Mouse (Mus musculus) midbrain, postnatal 0 days (tissue): Measurements from ENCODE around the gene Apobec1. TPM values are rescaled to one million over a fixed set of nuclear protein-coding genes. Genes with fewer than 3 reads are reported as not detected.

Experiments used
- ATAC-seq: fragments of 200-750 bp; cut with Nextera tagmentation; 2 replicates; pipeline ENCODE4 v1.8.0; 2017; ENCODE audit warnings: moderate number of reproducible peaks, mild to moderate bottlenecking, moderate TSS enrichment, moderate library complexity; ENCODE audit not compliant: low FRiP score
- DNase-seq: peaks from one replicate; pipeline ENCODE4 v3.0.0-alpha.2; 2015; ENCODE audit warnings: low spot score
- H3K27ac ChIP-seq: fragments of 300-500 bp; sonication (generic); 2 replicates; pipeline ENCODE4 v1.5.1; 2014; ENCODE audit warnings: low read depth, mild to moderate bottlenecking, low read length, mixed read lengths
- H3K27me3 ChIP-seq: fragments of 300-500 bp; sonication (generic); 2 replicates; pipeline ENCODE4 v1.6.1; 2014; ENCODE audit warnings: low read length, control low read depth, mixed read lengths; ENCODE audit not compliant: insufficient read depth
- H3K36me3 ChIP-seq: fragments of 300-500 bp; sonication (generic); 2 replicates; pipeline ENCODE4 v1.6.1; 2014; ENCODE audit warnings: low read length, control low read depth, mixed read lengths; ENCODE audit not compliant: insufficient read depth
- H3K4me1 ChIP-seq: fragments of 300-500 bp; sonication (generic); 2 replicates; pipeline ENCODE4 v1.6.1; 2014; ENCODE audit warnings: mild to moderate bottlenecking, control low read depth, antibody characterized with exemption, low read length, mixed read lengths; ENCODE audit not compliant: insufficient read depth
- H3K4me2 ChIP-seq: fragments of 300-500 bp; sonication (generic); 2 replicates; pipeline ENCODE4 v1.6.1; 2014; ENCODE audit warnings: low read depth, mild to moderate bottlenecking, low read length, mixed read lengths; ENCODE audit not compliant: poor library complexity, severe bottlenecking
- H3K4me3 ChIP-seq: fragments of 300-500 bp; sonication (generic); 2 replicates; pipeline ENCODE4 v1.5.1; 2014; ENCODE audit warnings: low read depth, mild to moderate bottlenecking, low read length, moderate library complexity
- H3K9ac ChIP-seq: fragments of 300-500 bp; sonication (generic); replicated peaks from 2 replicates; pipeline ENCODE4 v1.6.1; 2014; ENCODE audit warnings: mild to moderate bottlenecking, low read length, moderate library complexity, mixed read lengths; ENCODE audit not compliant: poor library complexity, severe bottlenecking
- H3K9me3 ChIP-seq: fragments of 300-500 bp; sonication (generic); 2 replicates; pipeline ENCODE4 v1.6.1; 2016; ENCODE audit warnings: low read length, control low read depth
- CTCF ChIP-seq: IDR thresholded peaks from 2 replicates; pipeline ENCODE4 v1.5.1; 2016; ENCODE audit warnings: antibody characterized with exemption, mild to moderate bottlenecking
- WGBS: fragments of 180-500 bp; shearing (Covaris S2); extraction: QIAGEN DNeasy Blood & Tissue Kit; methylation state at CpG from one replicate; pipeline ENCODE4 v1.1.7; 2014; 5-methylcytosine and 5-hydroxymethylcytosine counted together
- polyA plus RNA-seq: library from polyadenylated mRNA; unstranded; fragments of >200 nt; fragmentation: Nextera tagmentation; extraction: Ambion mirVana; gene quantifications from 2 replicates; pipeline ENCODE4 v1.2.1, GENCODE M21; 2015
- total RNA-seq: library from RNA; depleted of rRNA; stranded (reverse); fragments of >200 nt; gene quantifications from 2 replicates; pipeline ENCODE4 v1.2.3, GENCODE M21; 2014

Gene Apobec1
- total and polyA plus RNA-seq, 2 experiments from 2014 or later = 0.88 to 2.1 TPM

DNA sequence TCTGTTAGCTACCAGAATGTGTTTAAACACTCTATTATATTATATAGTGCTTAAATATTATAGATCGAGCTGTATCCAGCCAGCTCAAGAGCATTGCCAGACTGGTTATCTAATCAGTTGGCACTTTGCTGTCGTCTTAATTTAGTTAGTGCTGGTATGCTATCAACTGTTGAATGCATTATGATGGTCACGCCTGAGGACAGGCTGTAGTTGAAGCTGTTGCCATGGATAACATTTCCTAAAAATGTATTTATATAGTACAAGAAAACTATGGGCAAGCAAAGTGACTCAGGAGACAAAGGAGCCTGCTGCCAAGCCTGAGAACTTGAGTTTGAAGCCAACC lies 30.7 kb downstream of the Apobec1 start:
- 84% methylated on average over 3 of the region's 3 CpGs for WGBS
- Histone ChIP-seq H3K27ac (no peak overlapping the region), H3K36me3 (no peaks in the 10 kb centered on the region), H3K9ac (no peak overlapping the region), H3K4me2 (no peak overlapping the region), H3K27me3 (no peaks in the 10 kb centered on the region), H3K4me1 (no peaks in the 10 kb centered on the region), H3K9me3 (no peaks in the 10 kb centered on the region), H3K4me3 (no peak overlapping the region)
- DNase-seq (no peak), ATAC-seq (no peak)
- no peak for TF ChIP-seq CTCF

DNA sequence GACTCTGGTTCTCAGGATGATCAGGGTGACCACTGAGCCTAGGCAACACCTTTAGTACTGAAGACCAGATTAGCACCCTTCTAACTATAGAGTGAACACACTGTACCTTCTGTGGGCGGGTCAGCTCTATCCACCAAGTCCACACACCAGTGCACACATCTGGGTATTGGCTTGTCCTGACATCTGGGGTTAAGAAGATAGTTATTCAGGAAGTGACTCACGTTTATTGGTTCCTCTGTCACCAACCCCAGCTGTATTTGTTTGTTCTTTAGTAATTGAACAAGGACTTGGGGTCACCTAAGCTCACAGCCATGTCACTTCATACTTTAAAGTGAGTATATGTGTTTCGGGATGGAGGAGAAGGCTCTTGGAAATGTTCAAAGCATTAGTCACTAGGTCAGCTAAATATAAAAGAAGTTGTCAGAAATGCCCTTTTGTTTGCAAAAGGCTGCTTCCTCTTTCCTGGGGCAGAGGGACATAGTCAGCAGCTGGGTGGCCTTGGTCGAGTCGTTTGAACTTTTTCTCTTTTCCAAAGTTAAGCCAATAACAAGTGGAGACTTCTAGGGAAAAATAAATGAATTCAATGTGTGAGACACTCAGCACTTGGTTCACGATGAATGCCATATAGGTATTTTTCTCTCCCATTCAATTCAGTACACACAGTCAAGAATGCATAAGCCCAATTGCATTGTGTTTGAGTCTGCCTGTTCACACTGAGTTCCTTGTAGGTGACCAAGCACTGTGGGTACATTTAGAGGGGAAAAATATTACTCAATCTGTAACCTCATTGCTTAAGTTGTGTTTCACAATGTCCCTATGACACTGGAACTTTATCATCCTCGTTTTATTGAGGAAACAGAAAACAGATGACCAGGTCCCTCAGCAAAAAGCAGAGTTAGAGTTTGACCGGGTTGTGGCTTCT lies 31.3 kb downstream of the Apobec1 start:
- no peak for TF ChIP-seq CTCF
- Histone ChIP-seq H3K4me1 (no peaks in the 10 kb centered on the region), H3K27me3 (no peaks in the 10 kb centered on the region), H3K27ac (no peak overlapping the region), H3K4me2 (no peak overlapping the region), H3K9me3 (no peaks in the 10 kb centered on the region), H3K9ac (no peak overlapping the region), H3K36me3 (no peaks in the 10 kb centered on the region), H3K4me3 (no peak overlapping the region)
- no peak for ATAC-seq
- no peak for DNase-seq
- WGBS = 73% methylated on average over 8 of the region's 8 CpGs

DNA sequence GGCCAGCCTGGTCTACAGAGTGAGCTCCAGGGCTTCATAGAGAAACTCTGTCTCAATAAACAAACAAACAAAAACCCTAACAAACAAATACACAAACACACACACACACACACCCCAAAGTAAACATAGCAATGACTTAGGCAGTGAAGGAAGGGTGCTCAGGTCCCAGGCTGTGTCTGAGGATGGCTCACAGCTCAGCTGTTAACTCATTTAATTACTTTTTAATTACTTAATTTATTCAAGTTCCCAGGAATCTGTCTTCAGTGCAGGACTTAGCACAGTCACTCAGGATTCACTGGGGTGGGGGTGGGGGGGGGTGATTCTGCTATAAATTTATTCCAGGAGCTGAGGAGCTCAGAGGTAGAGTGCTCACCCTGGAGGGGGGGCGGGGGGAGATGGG lies 32.5 kb downstream of the Apobec1 start:
- Histone ChIP-seq H3K27ac (no peak overlapping the region), H3K36me3 (no peaks in the 10 kb centered on the region), H3K27me3 (no peaks in the 10 kb centered on the region), H3K4me2 (no peak overlapping the region), H3K9ac (no peak overlapping the region), H3K9me3 (no peaks in the 10 kb centered on the region), H3K4me3 (no peak overlapping the region), H3K4me1 (no peaks in the 10 kb centered on the region)
- TF ChIP-seq CTCF = no peak
- no peak for DNase-seq
- WGBS = 64% methylated on average over 1 of the region's 1 CpGs
- no peak for ATAC-seq

DNA sequence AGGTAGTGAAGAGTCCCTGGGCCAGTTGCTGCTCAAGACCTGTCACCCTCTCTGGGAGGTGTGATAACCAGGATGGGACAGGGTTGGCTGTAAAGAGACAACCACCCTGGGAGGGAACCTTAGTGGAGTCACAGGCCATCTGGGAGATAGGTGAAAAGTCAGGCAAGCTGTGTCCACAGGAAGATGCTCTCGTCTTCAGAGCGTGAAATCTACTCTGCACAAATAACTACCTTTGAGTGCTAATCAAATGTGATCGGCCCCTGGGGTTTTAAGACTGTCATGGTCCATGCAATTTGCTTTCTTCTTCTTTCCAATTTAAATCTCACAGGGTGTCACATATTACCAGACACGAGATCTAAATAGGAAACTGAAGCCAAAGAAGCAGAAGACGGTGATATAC lies 33.1 kb downstream of the Apobec1 start:
- Histone ChIP-seq H3K27me3 (no peaks in the 10 kb centered on the region), H3K4me2 (no peak overlapping the region), H3K36me3 (no peaks in the 10 kb centered on the region), H3K27ac (no peak overlapping the region), H3K9me3 (no peaks in the 10 kb centered on the region), H3K4me1 (no peaks in the 10 kb centered on the region), H3K4me3 (no peak overlapping the region), H3K9ac (no peak overlapping the region)
- DNase-seq = peak; percentile 28
- WGBS = 30% methylated on average over 5 of the region's 5 CpGs
- no peak for TF ChIP-seq CTCF
- no peak for ATAC-seq

DNA sequence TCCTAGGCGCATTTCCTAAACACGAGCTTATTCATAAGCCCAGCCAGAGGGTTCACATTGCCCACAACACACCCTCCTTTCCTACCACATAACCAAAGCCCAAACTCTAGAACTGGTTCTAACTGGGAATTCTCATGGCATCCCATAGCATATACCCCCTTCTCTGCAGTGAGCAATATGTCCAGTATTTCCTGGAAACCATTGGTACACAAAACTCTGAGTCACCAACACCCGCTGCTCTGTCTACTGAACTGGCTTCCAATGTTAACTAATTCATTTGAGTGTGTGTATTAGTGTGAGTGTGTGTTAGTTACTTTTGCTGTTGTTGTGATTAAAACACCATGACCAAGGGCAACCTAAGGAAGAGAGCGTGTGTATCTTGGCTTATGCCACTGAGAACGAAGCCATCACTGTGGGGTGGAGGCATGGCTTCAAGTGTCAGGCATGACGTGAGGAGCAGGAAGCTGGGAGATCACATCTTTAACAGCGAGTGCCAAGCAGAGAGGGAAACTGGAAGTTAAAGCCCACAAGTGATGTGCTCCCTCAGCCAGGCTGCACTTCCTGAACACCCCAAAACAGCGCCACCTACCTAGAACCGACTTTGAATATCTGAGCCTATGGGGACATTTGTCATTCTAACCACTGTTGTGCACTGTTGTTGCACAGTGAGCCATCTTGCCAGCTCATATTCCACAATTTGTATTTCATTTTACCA lies 37.0 kb downstream of the Apobec1 start:
- ATAC-seq (no peak), DNase-seq (no peak)
- Histone ChIP-seq H3K4me3 (no peak overlapping the region), H3K4me2 (no peak overlapping the region), H3K27ac (no peak overlapping the region), H3K4me1 (no peaks in the 10 kb centered on the region), H3K9me3 (no peaks in the 10 kb centered on the region), H3K36me3 (no peaks in the 10 kb centered on the region), H3K9ac (no peak overlapping the region), H3K27me3 (no peaks in the 10 kb centered on the region)
- WGBS = 92% methylated on average over 9 of the region's 9 CpGs
- TF ChIP-seq CTCF = no peak

DNA sequence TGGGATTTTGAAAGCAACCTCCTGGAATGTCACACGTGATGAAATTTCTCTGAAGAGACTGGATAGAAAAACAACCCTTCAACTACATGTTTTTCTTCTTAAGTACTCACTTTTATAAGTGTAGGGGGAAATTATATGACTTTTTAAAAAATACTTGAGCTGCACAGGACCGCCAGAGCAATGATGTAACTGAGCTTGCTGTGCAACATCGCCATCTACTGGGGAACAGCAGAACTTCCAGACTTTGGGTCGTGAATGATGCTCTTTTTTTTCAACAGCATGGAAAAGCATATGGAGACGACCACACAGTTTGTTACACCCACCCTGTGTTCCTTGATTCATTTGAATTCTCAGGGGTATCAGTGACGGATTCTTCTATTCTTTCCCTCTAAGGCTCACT lies 39.8 kb downstream of the Apobec1 start:
- peak overlapping the region; percentile 12; the same call in 1 of the 2 replicates for H3K4me3 ChIP-seq
- WGBS = 2% methylated on average over 6 of the region's 6 CpGs
- peak overlapping the region; percentile 43 for H3K4me2 ChIP-seq
- no peaks in the 10 kb centered on the region for H3K4me1 ChIP-seq
- no peaks in the 10 kb centered on the region for H3K9me3 ChIP-seq
- no peak overlapping the region for H3K27ac ChIP-seq
- H3K27me3 ChIP-seq = no peaks in the 10 kb centered on the region
- H3K36me3 ChIP-seq = no peaks in the 10 kb centered on the region
- peak; percentile 95 for TF ChIP-seq CTCF
- no peak overlapping the region for H3K9ac ChIP-seq
- DNase-seq (peak; percentile 75), ATAC-seq (peak; percentile 53)
